Mouse (Mus musculus): ENCODE results near the gene Sdccag8. TPM values are rescaled to one million over a fixed set of nuclear protein-coding genes. Genes with fewer than 3 reads are reported as not detected.

Sdccag8 gene
- polyA plus RNA-seq, 1 experiment = 3.9 TPM

GRCm38 (mm10) chr1:177067123-177067646 is 252.7 kb downstream of the Sdccag8 start:
- H3K4me1 ChIP-seq (ENCODE audit: control insufficient read depth, insufficient read depth, low read length) = no peaks in the 10 kb centered on the region
- DNase-seq = no peak
- H3K4me3 ChIP-seq (replicated peaks; ENCODE audit: extremely low read depth, low read depth, low read length) = no peak overlapping the region
- no peak for TF ChIP-seq CTCF (IDR thresholded peaks at IDR 0.05; ENCODE audit: insufficient read depth, low read length)
- TF ChIP-seq POLR2A (IDR thresholded peaks at IDR 0.05; ENCODE audit: borderline replicate concordance, extremely low read depth, low read depth, low read length) = no peak
- 93% methylated on average over 8 of the region's 8 CpGs for WGBS

GRCm38 (mm10) chr1:177069161-177069560 is 254.7 kb downstream of the Sdccag8 start:
- Histone ChIP-seq H3K4me1 (ENCODE audit: control insufficient read depth, insufficient read depth, low read length) (no peaks in the 10 kb centered on the region), H3K4me3 (replicated peaks; ENCODE audit: extremely low read depth, low read depth, low read length) (no peak overlapping the region)
- no peak for TF ChIP-seq POLR2A (IDR thresholded peaks at IDR 0.05; ENCODE audit: borderline replicate concordance, extremely low read depth, low read depth, low read length)
- no peak for TF ChIP-seq CTCF (IDR thresholded peaks at IDR 0.05; ENCODE audit: insufficient read depth, low read length)
- WGBS = 90% methylated on average over 2 of the region's 2 CpGs
- DNase-seq = no peak

Other genes with a start within 250 kb of the Sdccag8 start
- gene Cep170, start 593 bp upstream of the Sdccag8 start, polyA plus RNA-seq (2012; rRNA removed) = 6.4 and 11.6 TPM in 2 replicates